Mouse (Mus musculus) erythroblast, embryonic 14.5 days (primary cell): Measurements from ENCODE around the gene Tbxas1.

Source experiments
- GATA1 ChIP-seq: IDR thresholded peaks from 2 replicates; pipeline ENCODE4 v1.6.1; 2012; ENCODE audit warnings: low read length, inconsistent platforms, mixed read lengths
- TAL1 ChIP-seq: IDR thresholded peaks from 3 replicates; pipeline ENCODE4 v1.6.1; 2012; ENCODE audit warnings: low read length, inconsistent platforms, mixed read lengths

DNA sequence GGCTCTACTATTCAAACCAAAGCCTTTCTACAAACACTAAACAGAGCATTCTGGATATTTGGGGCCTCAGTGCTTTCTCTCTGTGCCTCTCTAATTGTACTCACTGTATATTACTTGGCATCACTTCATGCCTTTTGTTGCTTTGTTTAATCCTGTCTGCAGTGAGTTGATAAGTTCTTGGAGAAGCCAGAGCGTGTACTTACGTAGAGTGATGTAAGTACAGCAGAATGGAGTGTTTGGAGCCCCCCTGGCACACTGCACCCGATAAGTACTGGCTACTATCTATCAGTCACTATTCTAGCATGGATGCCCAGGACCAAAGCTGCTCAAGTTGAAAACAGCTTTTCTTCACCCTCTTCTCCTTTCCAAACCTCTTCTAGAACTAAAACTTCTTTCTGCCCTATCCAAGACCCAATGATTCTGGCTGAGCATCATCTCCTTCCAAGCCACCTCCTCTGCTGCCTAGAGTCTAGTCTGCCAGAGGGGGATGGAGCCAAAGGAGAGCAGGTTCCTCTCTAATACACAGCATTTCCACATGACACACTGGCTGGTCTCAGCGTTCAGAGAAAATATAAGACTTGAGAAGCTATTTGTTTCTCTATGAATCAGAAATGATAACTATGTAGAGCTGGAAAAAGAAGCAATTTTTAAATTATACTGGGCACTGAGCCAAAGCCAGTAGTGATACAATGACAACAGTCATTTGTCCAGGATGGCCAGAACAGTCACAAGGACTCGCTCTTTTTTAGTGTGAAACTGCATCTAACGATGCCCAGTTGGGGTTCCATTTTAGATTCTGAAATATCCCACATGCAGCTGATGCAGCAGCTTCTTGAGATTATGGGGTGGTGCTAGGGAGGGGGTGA, 28.6 kb upstream of the Tbxas1 start:
- no peak for TF ChIP-seq GATA1
- TF ChIP-seq TAL1, result no peak
